Mouse (Mus musculus) hematopoietic multipotent progenitor cell, adult 10-12 weeks (in vitro differentiated cells): ENCODE results near the gene Olfr983. TPM values are rescaled to one million over a fixed set of nuclear protein-coding genes. Genes with fewer than 3 reads are reported as not detected.

Experiments
- polyA plus RNA-seq: library from polyadenylated mRNA; stranded (reverse); fragments of >175 nt; gene quantifications from 2 replicates; pipeline ENCODE4 v1.2.3, GENCODE M21; 2012; ENCODE audit warnings: low replicate concordance

Gene Olfr983
- polyA plus RNA-seq: not detected in 2 replicates

GRCm38 (mm10) chr9:40093495-40093894 is at the start of gene Olfr983:
Olfr983 (minus strand) TSS chr9:40093595.

GRCm38 (mm10) chr9:40130084-40130483 is 36.7 kb upstream of the Olfr983 start, which contains the start of gene Olfr985:
Olfr985 (minus strand) TSS chr9:40130184.

GRCm38 (mm10) chr9:40114106-40114505 is 20.7 kb upstream of the Olfr983 start, which contains the start of gene Olfr984:
Olfr984 (minus strand) TSS chr9:40114206.

GRCm38 (mm10) chr9:40073529-40073928 is 19.9 kb downstream of the Olfr983 start, which contains the start of gene Olfr982:
Olfr982 (plus strand) TSS chr9:40073829.

Other genes starting within 250 kb of the Olfr983 start
- gene Olfr972, start 227.2 kb downstream of the Olfr983 start, polyA plus RNA-seq: not detected in 2 replicates
- gene Olfr229, start 186.3 kb downstream of the Olfr983 start, polyA plus RNA-seq: not detected in 2 replicates
- gene Olfr974, start 156.1 kb downstream of the Olfr983 start, polyA plus RNA-seq: not detected in 2 replicates
- 0.05 TPM in 1 of 2 replicates, not detected in the other for gene Olfr975, start 141.5 kb downstream of the Olfr983 start, polyA plus RNA-seq
- gene Olfr976, start 132.5 kb downstream of the Olfr983 start, polyA plus RNA-seq: not detected in 2 replicates
- gene Olfr978, start 101.5 kb downstream of the Olfr983 start, polyA plus RNA-seq: not detected in 2 replicates
- not detected in 2 replicates for gene Olfr979, start 90.1 kb downstream of the Olfr983 start, polyA plus RNA-seq
- not detected in 2 replicates for gene Olfr980, start 84.0 kb downstream of the Olfr983 start, polyA plus RNA-seq
- gene Olfr981, start 72.1 kb downstream of the Olfr983 start, polyA plus RNA-seq: not detected in 2 replicates
- gene Olfr982, start 19.8 kb downstream of the Olfr983 start, polyA plus RNA-seq: not detected in 2 replicates
- not detected in 2 replicates for gene Olfr984, start 20.6 kb upstream of the Olfr983 start, polyA plus RNA-seq
- not detected in 2 replicates for gene Olfr985, start 36.6 kb upstream of the Olfr983 start, polyA plus RNA-seq
- gene Tmem225, start 54.5 kb upstream of the Olfr983 start, polyA plus RNA-seq: not detected in 2 replicates
- not detected in 2 replicates for gene Olfr986, start 87.3 kb upstream of the Olfr983 start, polyA plus RNA-seq
- gene Zfp202, start 98.7 kb upstream of the Olfr983 start, polyA plus RNA-seq: 0.52 and 1.1 TPM in 2 replicates
- not detected in 2 replicates for gene Scn3b, start 175.6 kb upstream of the Olfr983 start, polyA plus RNA-seq